In the genomic region with DNA sequence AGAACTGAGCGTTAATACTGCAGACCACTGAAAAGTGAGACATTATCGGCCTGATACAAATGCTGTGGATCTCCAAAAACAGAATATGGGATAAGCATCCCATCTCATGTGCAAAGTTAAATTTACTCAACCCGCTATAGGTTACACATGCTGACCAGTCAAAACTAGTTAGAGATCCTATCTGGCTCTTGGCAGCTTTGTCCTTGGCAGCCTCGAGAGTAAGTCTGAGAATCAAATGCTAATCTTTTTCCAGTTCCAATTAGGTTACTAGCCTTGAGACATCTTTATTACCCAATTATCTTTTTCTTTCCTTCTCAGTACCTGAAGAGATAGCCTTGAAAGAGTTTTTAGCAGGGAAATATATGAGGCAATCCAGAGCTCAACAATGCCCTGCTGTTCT, we compare ENCODE assay signal across 17 mouse cellular contexts.
"Had no signal": no experiment of that assay in that cellular context is flagged by ENCODE, and none has a peak within 500 bp of the region (broad histone marks: within the 10 kb centered on the region; RNA-seq: fewer than 3 reads in every experiment).

No protein-coding gene starts in this region.

- H3K27ac ChIP-seq: lung, embryonic 15.5 days; macrophage; midbrain, embryonic 13.5 days; midbrain, embryonic 15.5 days; neural tube, embryonic 12.5 days had no signal

- ATAC-seq: lung, postnatal 0 days; midbrain, embryonic 13.5 days; midbrain, embryonic 15.5 days had no signal

- H3K4me2 ChIP-seq: lung, embryonic 15.5 days; midbrain, embryonic 11.5 days; midbrain, embryonic 13.5 days; midbrain, embryonic 15.5 days; neural tube, embryonic 12.5 days had no signal

- H3K9ac ChIP-seq: liver, postnatal 0 days; lung, embryonic 15.5 days; midbrain, embryonic 13.5 days; midbrain, embryonic 15.5 days; neural tube, embryonic 12.5 days had no signal

- H3K4me3 ChIP-seq: lung, embryonic 15.5 days; megakaryocyte, embryonic 14.5 days; midbrain, embryonic 13.5 days; midbrain, embryonic 15.5 days; neural tube, embryonic 12.5 days had no signal

- H3K36me3 ChIP-seq: lung, embryonic 15.5 days; midbrain, embryonic 13.5 days; midbrain, embryonic 15.5 days; neural tube, embryonic 12.5 days had no signal

- H3K27me3 ChIP-seq: lung, embryonic 15.5 days; midbrain, embryonic 13.5 days; midbrain, embryonic 15.5 days had no signal

- H3K9me3 ChIP-seq: lung, embryonic 15.5 days; megakaryocyte, embryonic 14.5 days; midbrain, embryonic 13.5 days; midbrain, embryonic 15.5 days; neural tube, embryonic 12.5 days had no signal

- H3K4me1 ChIP-seq: lung, embryonic 15.5 days; megakaryocyte, embryonic 14.5 days; midbrain, embryonic 13.5 days; midbrain, embryonic 15.5 days; neural tube, embryonic 12.5 days had no signal

- DNase-seq: liver, postnatal 0 days; lung, adult 2 months; lung, postnatal 14 days; lung, postnatal 36 days; right cerebral cortex, postnatal 14 days; spleen, adult 18-20 months; thymus, adult 18-20 months; thymus, postnatal 14 days; thymus, postnatal 36 days had no signal
